Mouse (Mus musculus): Measurements from ENCODE around the gene Tmc8. TPM values are rescaled to one million over a fixed set of nuclear protein-coding genes. Genes with fewer than 3 reads are reported as not detected.
"Not testable (repeated sequence)": the region's sequence is repeated elsewhere in the genome, so short reads cannot be mapped to it uniquely, and the experiment has no call there.

The Tmc8 gene
- polyA plus RNA-seq, 1 experiment from 2014 or later: 0.74 TPM

- H3K9me3 ChIP-seq: no peaks in the 10 kb centered on the region
- no peak for ATAC-seq (ENCODE audit: insufficient number of reproducible peaks, insufficient read depth, low FRiP score, low TSS enrichment, low read depth)
- H3K9ac ChIP-seq: 0 out of 2 replicates have a peak overlapping the region, but pooled peaks have one; percentile 4
- no peaks in the 10 kb centered on the region for H3K27me3 ChIP-seq
- WGBS: 72% methylated on average over 18 of the region's 18 CpGs
- H3K4me1 ChIP-seq: peaks cover 62% of the 10 kb centered on the region
- no peak overlapping the region for H3K4me2 ChIP-seq
- no peak overlapping the region for H3K4me3 ChIP-seq
- H3K36me3 ChIP-seq: peaks cover 2% of the 10 kb centered on the region; the same call in 1 of the 2 replicates
- H3K27ac ChIP-seq: peak overlapping the region; percentile 39; the same call in 1 of the 2 replicates
These were observed 46.4 kb downstream of the Tmc8 start for GRCm38 (mm10) chr11:117828149-117828887.

- peaks cover 56% of the 10 kb centered on the region for H3K4me1 ChIP-seq
These were observed 47.2 kb downstream of the Tmc8 start for GRCm38 (mm10) chr11:117828888-117829604.

GRCm38 (mm10) chr11:117829671-117830215 lies 47.9 kb downstream of the Tmc8 start:
- Histone ChIP-seq H3K4me2 (no peak overlapping the region), H3K4me1 (peaks cover 49% of the 10 kb centered on the region), H3K9ac (no peak overlapping the region), H3K27ac (no peak overlapping the region), H3K4me3 (no peak overlapping the region), H3K36me3 (no peaks in the 10 kb centered on the region), H3K9me3 (no peaks in the 10 kb centered on the region), H3K27me3 (no peaks in the 10 kb centered on the region)
- WGBS: 73% methylated on average over 2 of the region's 2 CpGs
- no peak for ATAC-seq (ENCODE audit: insufficient number of reproducible peaks, insufficient read depth, low FRiP score, low TSS enrichment, low read depth)

More at GRCm38 (mm10) chr11:117828888-117829604, 47.2 kb downstream of the Tmc8 start:
- 52% methylated on average over 9 of the region's 9 CpGs for WGBS
- no peaks in the 10 kb centered on the region for H3K27me3 ChIP-seq
- H3K36me3 ChIP-seq: no peaks in the 10 kb centered on the region
- no peak overlapping the region for H3K4me3 ChIP-seq
- no peak for ATAC-seq (ENCODE audit: insufficient number of reproducible peaks, insufficient read depth, low FRiP score, low TSS enrichment, low read depth)
- 0 out of 2 replicates have a peak overlapping the region, but pooled peaks have one; percentile 22 for H3K9ac ChIP-seq
- no peaks in the 10 kb centered on the region for H3K9me3 ChIP-seq
- H3K4me2 ChIP-seq: no peak overlapping the region
- peak overlapping the region; percentile 39; the same call in 1 of the 2 replicates for H3K27ac ChIP-seq

GRCm38 (mm10) chr11:117830401-117830800 lies 48.5 kb downstream of the Tmc8 start:
- no peak overlapping the region for H3K4me2 ChIP-seq
- no peaks in the 10 kb centered on the region for H3K36me3 ChIP-seq
- peaks cover 42% of the 10 kb centered on the region for H3K4me1 ChIP-seq
- no peak overlapping the region for H3K27ac ChIP-seq
- no peaks in the 10 kb centered on the region for H3K9me3 ChIP-seq
- H3K9ac ChIP-seq: no peak overlapping the region
- H3K4me3 ChIP-seq: no peak overlapping the region
- H3K27me3 ChIP-seq: no peaks in the 10 kb centered on the region
- WGBS: 79% methylated on average over 9 of the region's 9 CpGs
- no peak for ATAC-seq (ENCODE audit: insufficient number of reproducible peaks, insufficient read depth, low FRiP score, low TSS enrichment, low read depth)

GRCm38 (mm10) chr11:117832086-117832969 lies 50.5 kb downstream of the Tmc8 start:
- Histone ChIP-seq H3K9ac (no peak overlapping the region), H3K4me1 (peaks cover 28% of the 10 kb centered on the region), H3K4me2 (peak overlapping the region; percentile 51), H3K27me3 (no peaks in the 10 kb centered on the region), H3K4me3 (peak overlapping the region; percentile 23; the same call in 1 of the 2 replicates), H3K36me3 (no peaks in the 10 kb centered on the region), H3K27ac (no peak overlapping the region; the same call in 1 of the 2 replicates), H3K9me3 (no peaks in the 10 kb centered on the region)
- ATAC-seq (ENCODE audit: insufficient number of reproducible peaks, insufficient read depth, low FRiP score, low TSS enrichment, low read depth): no peak
- 21% methylated on average over 28 of the region's 28 CpGs for WGBS

GRCm38 (mm10) chr11:117833509-117833908 lies 51.6 kb downstream of the Tmc8 start:
- H3K4me2 ChIP-seq; ATAC-seq (ENCODE audit: insufficient number of reproducible peaks, insufficient read depth, low FRiP score, low TSS enrichment, low read depth): not testable (repeated sequence)
- WGBS: 76% methylated on average over 6 of the region's 6 CpGs

GRCm38 (mm10) chr11:117834086-117834485 lies 52.2 kb downstream of the Tmc8 start:
- Histone ChIP-seq H3K27me3 (no peaks in the 10 kb centered on the region), H3K36me3 (no peaks in the 10 kb centered on the region), H3K9ac (no peak overlapping the region), H3K27ac (no peak overlapping the region), H3K4me2 (no peak overlapping the region), H3K4me3 (no peak overlapping the region), H3K4me1 (peaks cover 19% of the 10 kb centered on the region), H3K9me3 (no peaks in the 10 kb centered on the region)
- ATAC-seq (ENCODE audit: insufficient number of reproducible peaks, insufficient read depth, low FRiP score, low TSS enrichment, low read depth): no peak
- WGBS: 87% methylated on average over 8 of the region's 8 CpGs

More at GRCm38 (mm10) chr11:117833509-117833908, 51.6 kb downstream of the Tmc8 start:
- H3K4me1 ChIP-seq: peaks cover 20% of the 10 kb centered on the region
- not testable (repeated sequence) for H3K27ac ChIP-seq, H3K27me3 ChIP-seq, H3K9me3 ChIP-seq, H3K9ac ChIP-seq, H3K4me3 ChIP-seq, H3K36me3 ChIP-seq

- Histone ChIP-seq H3K4me1 (peaks cover 20% of the 10 kb centered on the region), H3K4me3 (peak overlapping the region; percentile 19), H3K4me2 (peak overlapping the region; percentile 51), H3K27ac (no peak overlapping the region), H3K36me3 (no peaks in the 10 kb centered on the region), H3K9me3 (no peaks in the 10 kb centered on the region), H3K9ac (no peak overlapping the region), H3K27me3 (no peaks in the 10 kb centered on the region)
- ATAC-seq (ENCODE audit: insufficient number of reproducible peaks, insufficient read depth, low FRiP score, low TSS enrichment, low read depth): no peak
- WGBS: 25% methylated on average over 13 of the region's 13 CpGs
These were observed 54.4 kb downstream of the Tmc8 start for GRCm38 (mm10) chr11:117836306-117836705.

DNA sequence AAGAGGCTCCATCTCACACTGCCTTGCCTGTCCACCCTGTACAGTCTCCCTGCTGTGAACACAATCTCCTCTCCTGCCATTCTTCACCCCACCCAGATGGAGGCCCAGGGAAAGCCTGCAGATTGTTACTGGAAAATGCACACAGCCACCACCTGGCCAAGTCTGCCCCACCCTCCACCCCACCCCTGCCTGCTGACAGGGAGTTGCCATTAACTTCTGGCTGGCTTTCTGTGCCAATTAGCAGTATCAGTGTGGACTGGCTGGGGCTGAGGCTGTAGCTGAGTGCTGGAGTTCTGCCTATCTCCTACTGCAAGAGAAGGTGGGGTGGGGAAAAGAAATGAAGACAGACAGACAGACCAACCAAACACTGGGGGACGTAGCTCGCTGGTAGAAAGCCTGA lies 56.7 kb downstream of the Tmc8 start:
- Histone ChIP-seq H3K36me3 (no peaks in the 10 kb centered on the region), H3K9ac (no peak overlapping the region), H3K27ac (peak overlapping the region; percentile 3; the same call in 1 of the 2 replicates), H3K4me3 (no peak overlapping the region), H3K4me1 (peaks cover 13% of the 10 kb centered on the region), H3K4me2 (no peak overlapping the region), H3K9me3 (no peaks in the 10 kb centered on the region), H3K27me3 (no peaks in the 10 kb centered on the region)
- ATAC-seq (ENCODE audit: insufficient number of reproducible peaks, insufficient read depth, low FRiP score, low TSS enrichment, low read depth): no peak
- WGBS: 62% methylated on average over 2 of the region's 2 CpGs

DNA sequence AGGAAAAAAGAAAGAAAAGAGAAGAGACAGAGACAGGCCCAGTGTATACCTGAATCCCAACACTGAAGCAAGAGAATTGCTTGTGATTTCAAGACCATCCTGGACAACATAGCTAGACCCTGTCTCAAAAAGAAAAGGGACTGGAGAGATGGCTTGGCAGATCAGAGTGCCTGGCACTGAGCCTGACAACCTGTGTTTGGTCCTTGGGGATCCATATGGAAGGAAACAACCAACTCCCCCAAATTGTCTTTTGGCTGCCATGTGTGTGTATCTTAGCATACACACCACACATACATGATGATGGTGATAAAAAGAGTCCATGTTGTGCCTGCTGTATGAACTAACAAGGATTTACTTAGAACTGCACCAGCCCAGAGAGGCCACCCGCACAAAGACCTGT lies 57.1 kb downstream of the Tmc8 start:
- Histone ChIP-seq H3K36me3 (no peaks in the 10 kb centered on the region), H3K9ac (no peak overlapping the region), H3K4me2 (no peak overlapping the region), H3K27ac (0 out of 2 replicates have a peak overlapping the region, but pooled peaks have one; percentile 3), H3K4me3 (no peak overlapping the region), H3K9me3 (no peaks in the 10 kb centered on the region), H3K4me1 (peaks cover 13% of the 10 kb centered on the region), H3K27me3 (no peaks in the 10 kb centered on the region)
- 96% methylated on average over 1 of the region's 1 CpGs for WGBS
- no peak for ATAC-seq (ENCODE audit: insufficient number of reproducible peaks, insufficient read depth, low FRiP score, low TSS enrichment, low read depth)

GRCm38 (mm10) chr11:117840910-117841309 lies 59.0 kb downstream of the Tmc8 start:
- Histone ChIP-seq H3K4me3 (no peak overlapping the region), H3K4me2 (no peak overlapping the region), H3K9ac (no peak overlapping the region), H3K4me1 (peaks cover 13% of the 10 kb centered on the region), H3K9me3 (no peaks in the 10 kb centered on the region), H3K27ac (no peak overlapping the region), H3K36me3 (no peaks in the 10 kb centered on the region), H3K27me3 (no peaks in the 10 kb centered on the region)
- no peak for ATAC-seq (ENCODE audit: insufficient number of reproducible peaks, insufficient read depth, low FRiP score, low TSS enrichment, low read depth)
- WGBS: 62% methylated on average over 1 of the region's 1 CpGs
